Mouse (Mus musculus) liver, adult 2 months (tissue): Measurements from ENCODE around the gene Alyref. TPM values are rescaled to one million over a fixed set of nuclear protein-coding genes. Genes with fewer than 3 reads are reported as not detected.
A peak's percentile ranks its signal among the peaks of the same experiment; 100 is the strongest.

Experiments
- DNase-seq: peaks from one replicate; pipeline ENCODE4 v3.0.0-alpha.2; 2011; ENCODE audit warnings: low read depth, low spot score; ENCODE audit errors: extremely low read depth
- H3K27ac ChIP-seq: fragments of 200-500 bp; replicated peaks from 2 replicates; pipeline ENCODE4 v1.5.1; 2012; ENCODE audit warnings: low read depth, mild to moderate bottlenecking, control low read depth, inconsistent platforms, low read length; ENCODE audit not compliant: insufficient read depth
- H3K27me3 ChIP-seq: fragments of 200-500 bp; 2 replicates; pipeline ENCODE4 v1.6.1; 2012; ENCODE audit warnings: mild to moderate bottlenecking, moderate library complexity, low read length, inconsistent platforms; ENCODE audit not compliant: control insufficient read depth, insufficient read depth
- H3K36me3 ChIP-seq: fragments of 200-500 bp; 2 replicates; pipeline ENCODE4 v1.6.1; 2012; ENCODE audit warnings: low read length, inconsistent platforms; ENCODE audit not compliant: control insufficient read depth, insufficient read depth
- H3K4me1 ChIP-seq: fragments of 200-500 bp; 2 replicates; pipeline ENCODE4 v1.6.1; 2011; ENCODE audit warnings: low read length; ENCODE audit not compliant: control insufficient read depth, insufficient read depth
- H3K4me3 ChIP-seq: fragments of 200-500 bp; 2 replicates; pipeline ENCODE4 v1.5.1; 2011; ENCODE audit warnings: low read depth, mild to moderate bottlenecking, control low read depth, low read length, moderate library complexity; ENCODE audit not compliant: insufficient read depth
- H3K79me2 ChIP-seq: fragments of 200-500 bp; 2 replicates; pipeline ENCODE4 v1.6.1; 2012; ENCODE audit warnings: inconsistent platforms, mild to moderate bottlenecking, low read length, moderate library complexity; ENCODE audit not compliant: control insufficient read depth, insufficient read depth
- H3K9ac ChIP-seq: fragments of 200-500 bp; 2 replicates; pipeline ENCODE4 v1.6.1; 2012; ENCODE audit warnings: low read depth, mild to moderate bottlenecking, control low read depth, inconsistent platforms, low read length
- CTCF ChIP-seq: fragments of 200-500 bp; IDR thresholded peaks from 2 replicates; pipeline ENCODE4 v1.5.1; 2011; ENCODE audit warnings: low read depth, low read length, control low read depth
- POLR2A ChIP-seq: fragments of 200-500 bp; IDR thresholded peaks from 2 replicates; pipeline ENCODE4 v1.6.1; 2011; ENCODE audit warnings: low read length, control low read depth; ENCODE audit not compliant: insufficient read depth; ENCODE audit errors: extremely low read depth
- WGBS: fragments of 180-500 bp; shearing (Covaris S2); methylation state at CpG from one replicate; pipeline ENCODE4 v1.1.7; 2018; 5-methylcytosine and 5-hydroxymethylcytosine counted together
- polyA plus RNA-seq: library from polyadenylated mRNA; depleted of rRNA; stranded (reverse); fragments of >200 nt; gene quantifications from 2 replicates; pipeline ENCODE4 v1.2.3, GENCODE M21; 2012
- total RNA-seq: library from RNA; depleted of rRNA; stranded (reverse); fragments of >200 nt; gene quantifications from 2 replicates; pipeline ENCODE4 v1.2.3, GENCODE M21; 2014

Gene Alyref
- total and polyA plus RNA-seq, 2 experiments, result 12.9 to 34.5 TPM

GRCm38 (mm10) chr11:120609250-120609649 lies 11.1 kb upstream of the Alyref start:
- no peak overlapping the region for H3K4me3 ChIP-seq
- H3K27ac ChIP-seq, result peak overlapping the region; percentile 24; the same call in 1 of the 2 replicates
- DNase-seq, result peak; percentile 75
- peak overlapping the region; percentile 49; the same call in 1 of the 2 replicates for H3K9ac ChIP-seq
- 0 out of 2 replicates have a peak, but pooled peaks have one; percentile 5 for TF ChIP-seq POLR2A
- TF ChIP-seq CTCF, result no peak
- H3K36me3 ChIP-seq, result peaks cover 32% of the 10 kb centered on the region
- H3K4me1 ChIP-seq, result peaks cover 14% of the 10 kb centered on the region
- no peaks in the 10 kb centered on the region for H3K79me2 ChIP-seq
- H3K27me3 ChIP-seq, result no peaks in the 10 kb centered on the region
- 27% methylated on average over 8 of the region's 8 CpGs for WGBS

GRCm38 (mm10) chr11:120608241-120609034 lies 10.3 kb upstream of the Alyref start, which contains the start of gene Npb:
Gene Npb, plus strand, starts transcription at chr11:120608477.
- TF ChIP-seq CTCF (peak; percentile 3; the same call in 1 of the 2 replicates), POLR2A (0 out of 2 replicates have a peak, but pooled peaks have one; percentile 26)
- Histone ChIP-seq H3K4me3 (no peak within 1 kb of the TSS), H3K79me2 (no peaks in the 10 kb centered on the region), H3K27ac (peak within 1 kb of the TSS; percentile 24), H3K9ac (peak within 1 kb of the TSS; percentile 49; the same call in 1 of the 2 replicates), H3K36me3 (peaks cover 24% of the 10 kb centered on the region), H3K4me1 (peaks cover 7% of the 10 kb centered on the region; the same call in 1 of the 2 replicates), H3K27me3 (no peaks in the 10 kb centered on the region)
- WGBS, result 12% methylated on average over 45 of the region's 45 CpGs
- DNase-seq, result peak; percentile 63

- 0 out of 2 replicates have a peak, but pooled peaks cover 3% of the 10 kb centered on the region for H3K4me1 ChIP-seq
- no peak overlapping the region for H3K4me3 ChIP-seq
- WGBS, result 74% methylated on average over 4 of the region's 4 CpGs
- no peak overlapping the region for H3K9ac ChIP-seq
- H3K27me3 ChIP-seq, result no peaks in the 10 kb centered on the region
- H3K79me2 ChIP-seq, result no peaks in the 10 kb centered on the region
- TF ChIP-seq CTCF (no peak), POLR2A (no peak)
- DNase-seq, result no peak
- H3K36me3 ChIP-seq, result peaks cover 13% of the 10 kb centered on the region
- H3K27ac ChIP-seq, result no peak overlapping the region
Measured at GRCm38 (mm10) chr11:120606764-120607163, 8.6 kb upstream of the Alyref start.

- no peaks in the 10 kb centered on the region for H3K79me2 ChIP-seq
- 90% methylated on average over 7 of the region's 7 CpGs for WGBS
- no peaks in the 10 kb centered on the region for H3K27me3 ChIP-seq
- TF ChIP-seq CTCF, result no peak
- TF ChIP-seq POLR2A, result no peak
- no peak for DNase-seq
- no peak overlapping the region for H3K27ac ChIP-seq
- H3K4me1 ChIP-seq, result 0 out of 2 replicates have a peak, but pooled peaks cover 3% of the 10 kb centered on the region
- H3K4me3 ChIP-seq, result no peak overlapping the region
- peaks cover 4% of the 10 kb centered on the region; the same call in 1 of the 2 replicates for H3K36me3 ChIP-seq
- H3K9ac ChIP-seq, result no peak overlapping the region
Measured at GRCm38 (mm10) chr11:120605667-120606066, 7.5 kb upstream of the Alyref start.

GRCm38 (mm10) chr11:120603545-120603944 lies 5.4 kb upstream of the Alyref start:
- Histone ChIP-seq H3K79me2 (no peaks in the 10 kb centered on the region), H3K9ac (no peak overlapping the region), H3K4me3 (no peak overlapping the region), H3K4me1 (peaks cover 5% of the 10 kb centered on the region; the same call in 1 of the 2 replicates), H3K27me3 (no peaks in the 10 kb centered on the region), H3K36me3 (peaks cover 3% of the 10 kb centered on the region; the same call in 1 of the 2 replicates), H3K27ac (no peak overlapping the region)
- WGBS, result 83% methylated on average over 2 of the region's 2 CpGs
- no peak for DNase-seq
- TF ChIP-seq CTCF (no peak), POLR2A (no peak)

GRCm38 (mm10) chr11:120600716-120601115 lies 2.6 kb upstream of the Alyref start:
- H3K79me2 ChIP-seq, result peaks cover 13% of the 10 kb centered on the region; the same call in 1 of the 2 replicates
- no peak overlapping the region for H3K4me3 ChIP-seq
- no peaks in the 10 kb centered on the region for H3K27me3 ChIP-seq
- H3K9ac ChIP-seq, result no peak overlapping the region
- WGBS, result 94% methylated on average over 3 of the region's 3 CpGs
- no peak overlapping the region for H3K27ac ChIP-seq
- TF ChIP-seq CTCF (no peak), POLR2A (no peak)
- H3K36me3 ChIP-seq, result peaks cover 9% of the 10 kb centered on the region
- no peak for DNase-seq
- H3K4me1 ChIP-seq, result peaks cover 11% of the 10 kb centered on the region
